Mouse (Mus musculus) ES-E14 (cell line): ENCODE measurements at regions not wholly inside any gene's neighbourhood (a gene's known extent, or its start where the extent isn't known, plus 50 kb on each side); places are given as distances from the start of the nearest gene placed in this dataset.

ENCODE experiments used
- CHD2 ChIP-seq: IDR thresholded peaks from 2 replicates; pipeline ENCODE4 v1.6.1; 2014; ENCODE audit warnings: mild to moderate bottlenecking, low read depth, low read length, inconsistent platforms
- MAFK ChIP-seq: IDR thresholded peaks from 2 replicates; pipeline ENCODE4 v1.6.1; 2014; ENCODE audit warnings: mild to moderate bottlenecking, low read depth, low read length, inconsistent platforms; ENCODE audit not compliant: insufficient read depth
- ZC3H11A ChIP-seq: IDR thresholded peaks from 2 replicates; pipeline ENCODE4 v1.6.1; 2012; ENCODE audit warnings: low read depth, mild to moderate bottlenecking, inconsistent platforms, low read length, borderline replicate concordance

DNA sequence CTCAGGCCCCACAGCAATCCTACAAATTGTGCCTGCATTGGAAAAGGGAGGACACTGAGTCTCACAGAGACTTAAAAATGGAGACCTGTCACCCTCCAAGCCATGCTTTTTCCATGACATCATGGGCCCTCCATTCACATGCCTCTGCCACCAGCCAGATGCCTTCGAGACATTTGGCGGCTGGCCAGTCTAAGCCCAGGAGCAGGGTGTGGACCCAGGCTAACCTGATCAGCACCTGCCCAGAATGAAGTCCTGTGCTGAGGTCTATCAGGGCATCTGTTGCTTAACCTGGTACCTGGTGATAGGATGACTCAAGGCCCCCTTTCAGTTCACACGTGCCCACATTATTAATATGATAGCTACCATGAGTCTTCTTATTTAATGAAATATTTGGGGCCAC lies 265.4 kb downstream of the Fam49a start:
- TF ChIP-seq MAFK (no peak), ZC3H11A (no peak), CHD2 (no peak)
